Comparison of ENCODE assay signal across 8 mouse cellular contexts in genomic region chr11:115164341-115164975, GRCm38 (mm10). TPM values are rescaled to one million over a fixed set of nuclear protein-coding genes. Genes with fewer than 3 reads are reported as not detected.
DNase-seq lines count a peak whose midpoint lies in the region; ATAC-seq and TF ChIP-seq lines count a peak whose summit lies in the region.

No protein-coding gene starts in this region.

- H3K36me3 ChIP-seq in lung, embryonic 15.5 days, result no peaks in the 10 kb centered on the region
- peaks cover 11% of the 10 kb centered on the region; the same call in 1 of the 2 replicates for H3K36me3 ChIP-seq in liver, postnatal 0 days (replicated peaks; ENCODE audit: insufficient read depth, low read length)

- peak overlapping the region; percentile 54 for H3K27ac ChIP-seq in lung, embryonic 15.5 days
- H3K27ac ChIP-seq in brown adipose tissue, adult 24 weeks (replicated peaks; ENCODE audit: low read depth, low read length), result no peak overlapping the region
- peak overlapping the region; percentile 85 for H3K27ac ChIP-seq in liver, postnatal 0 days (ENCODE audit: low read depth)

- no peak for TF ChIP-seq EP300 in liver, postnatal 0 days (IDR thresholded peaks at IDR 0.05; ENCODE audit: low read depth)

- no peak for TF ChIP-seq CTCF in liver, postnatal 0 days (IDR thresholded peaks at IDR 0.05; ENCODE audit: low read depth)

- H3K27me3 ChIP-seq in lung, embryonic 15.5 days, result peaks cover 25% of the 10 kb centered on the region; the same call in 1 of the 2 replicates
- H3K27me3 ChIP-seq in liver, postnatal 0 days (ENCODE audit: insufficient read depth, low read length), result no peaks in the 10 kb centered on the region

- H3K9me3 ChIP-seq in lung, embryonic 15.5 days, result no peaks in the 10 kb centered on the region
- H3K9me3 ChIP-seq in liver, postnatal 0 days (ENCODE audit: low read length), result no peaks in the 10 kb centered on the region

- no peak for DNase-seq in lung, adult 18-20 months
- peak; percentile 74 for DNase-seq in induced T-regulatory cell, adult 2 months (ENCODE audit: low read depth)
- DNase-seq in liver, postnatal 0 days, result peak; percentile 44
- no peak for DNase-seq in ovary, adult 18-20 months (ENCODE audit: low spot score)
- DNase-seq in frontal cortex, postnatal 10 days (ENCODE audit: low spot score in 2 of 2), result no peak
- no peak for DNase-seq in urinary bladder, postnatal 14 days (ENCODE audit: low spot score)

- under 1% methylated on average over 14 of the region's 14 CpGs for WGBS in lung, embryonic 15.5 days
- WGBS in liver, postnatal 0 days (ENCODE audit: insufficient replicate concordance), result 1% methylated on average over 14 of the region's 14 CpGs

- H3K4me2 ChIP-seq in lung, embryonic 15.5 days, result peak overlapping the region; percentile 83
- peak overlapping the region; percentile 95 for H3K4me2 ChIP-seq in liver, postnatal 0 days (ENCODE audit: low read depth, low read length)

- no peak for ATAC-seq in lung, embryonic 15.5 days (ENCODE audit: borderline replicate concordance, extremely low read depth, low FRiP score, low TSS enrichment)
- no peak for ATAC-seq in liver, postnatal 0 days

- peak overlapping the region; percentile 66 for H3K4me3 ChIP-seq in lung, embryonic 15.5 days
- peak overlapping the region; percentile 80 for H3K4me3 ChIP-seq in brown adipose tissue, adult 24 weeks (ENCODE audit: insufficient read depth, low read depth, low read length)
- H3K4me3 ChIP-seq in liver, postnatal 0 days (ENCODE audit: low read depth, low read length), result peak overlapping the region; percentile 83

- H3K4me1 ChIP-seq in lung, embryonic 15.5 days, result peaks cover 43% of the 10 kb centered on the region
- H3K4me1 ChIP-seq in brown adipose tissue, adult 24 weeks (ENCODE audit: control insufficient read depth, insufficient read depth, insufficient read length, low read length), result no peaks in the 10 kb centered on the region
- H3K4me1 ChIP-seq in liver, postnatal 0 days (ENCODE audit: insufficient read depth), result peaks cover 56% of the 10 kb centered on the region

- H3K9ac ChIP-seq in lung, embryonic 15.5 days, result peak overlapping the region; percentile 43
- peak overlapping the region; percentile 85 for H3K9ac ChIP-seq in liver, postnatal 0 days (replicated peaks)

RNA-seq across cellular contexts. Expression of gene Slc9a3r1, which starts 1.3 kb away (rescaled TPM):
- 55.0 and 58.2 TPM in 2 replicates for polyA plus RNA-seq in lung, embryonic 15.5 days (2015; fragmentation: Nextera tagmentation; extraction: Ambion mirVana)
- polyA plus RNA-seq in brown adipose tissue, adult 24 weeks (2012; ENCODE audit: insufficient read depth, insufficient read length, missing spikeins), result 5.3 and 5.9 TPM in 2 replicates
- 101 and 115 TPM in 2 replicates for polyA plus RNA-seq in liver, postnatal 0 days (2015; fragmentation: Nextera tagmentation; extraction: Ambion mirVana)

RNA-seq across cellular contexts. Expression of gene Tmem104, which starts 22.8 kb away (rescaled TPM):
- 10.5 and 12.3 TPM in 2 replicates for polyA plus RNA-seq in lung, embryonic 15.5 days (2015; fragmentation: Nextera tagmentation; extraction: Ambion mirVana)
- polyA plus RNA-seq in brown adipose tissue, adult 24 weeks (2012; ENCODE audit: insufficient read depth, insufficient read length, missing spikeins), result 8.5 and 8.8 TPM in 2 replicates
- 5.7 and 7.1 TPM in 2 replicates for polyA plus RNA-seq in liver, postnatal 0 days (2015; fragmentation: Nextera tagmentation; extraction: Ambion mirVana)

RNA-seq across cellular contexts. Expression of gene Nat9, which starts 23.2 kb away (rescaled TPM):
- 22.0 and 23.8 TPM in 2 replicates for polyA plus RNA-seq in lung, embryonic 15.5 days (2015; fragmentation: Nextera tagmentation; extraction: Ambion mirVana)
- 20.9 and 29.3 TPM in 2 replicates for polyA plus RNA-seq in brown adipose tissue, adult 24 weeks (2012; ENCODE audit: insufficient read depth, insufficient read length, missing spikeins)
- polyA plus RNA-seq in liver, postnatal 0 days (2015; fragmentation: Nextera tagmentation; extraction: Ambion mirVana), result 16.5 and 16.7 TPM in 2 replicates

RNA-seq across cellular contexts. Expression of gene Cd300lf, which starts 30.7 kb away (rescaled TPM):
- polyA plus RNA-seq in lung, embryonic 15.5 days (2015; fragmentation: Nextera tagmentation; extraction: Ambion mirVana), result 1.3 and 1.8 TPM in 2 replicates
- 0.28 TPM in 1 of 2 replicates, not detected in the other for polyA plus RNA-seq in brown adipose tissue, adult 24 weeks (2012; ENCODE audit: insufficient read depth, insufficient read length, missing spikeins)
- 8.5 and 9.3 TPM in 2 replicates for polyA plus RNA-seq in liver, postnatal 0 days (2015; fragmentation: Nextera tagmentation; extraction: Ambion mirVana)

Comparison
In these comparisons a context has a peak if more than half of its experiments do, and no peak if none do; other contexts are left out.
1. DNase-seq: peak in induced T-regulatory cell, adult 2 months (single experiment) and liver, postnatal 0 days (single experiment); none in lung, adult 18-20 months (0 of 2), ovary, adult 18-20 months (single experiment), frontal cortex, postnatal 10 days (0 of 2) and urinary bladder, postnatal 14 days (single experiment).
2. Peak in every context shown above with its lines, with median percentiles within 50 percentile points of each other: H3K4me3 ChIP-seq.